Mouse (Mus musculus) kidney, adult 2 months (tissue): ENCODE data around the gene Fktn. TPM values are rescaled to one million over a fixed set of nuclear protein-coding genes. Genes with fewer than 3 reads are reported as not detected.

Experiments used
- DNase-seq: peaks from one replicate; pipeline ENCODE4 v3.0.0; 2021
- H3K27ac ChIP-seq: fragments of 200-500 bp; 2 replicates; pipeline ENCODE4 v1.5.1; 2012; ENCODE audit warnings: low read depth, low read length, control low read depth, inconsistent platforms; ENCODE audit not compliant: insufficient read depth
- H3K27me3 ChIP-seq: fragments of 200-500 bp; replicated peaks from 2 replicates; pipeline ENCODE4 v1.6.1; 2012; ENCODE audit warnings: mild to moderate bottlenecking, moderate library complexity, low read length, inconsistent platforms; ENCODE audit not compliant: control insufficient read depth, insufficient read depth
- H3K36me3 ChIP-seq: fragments of 200-500 bp; 2 replicates; pipeline ENCODE4 v1.6.1; 2012; ENCODE audit warnings: mild to moderate bottlenecking, moderate library complexity, low read length, inconsistent platforms; ENCODE audit not compliant: control insufficient read depth, insufficient read depth
- H3K4me1 ChIP-seq: fragments of 200-500 bp; 2 replicates; pipeline ENCODE4 v1.6.1; 2011; ENCODE audit warnings: low read length; ENCODE audit not compliant: control insufficient read depth, insufficient read depth
- H3K4me3 ChIP-seq: fragments of 200-500 bp; 2 replicates; pipeline ENCODE4 v1.5.1; 2011; ENCODE audit warnings: mild to moderate bottlenecking, low read depth, low read length, control low read depth; ENCODE audit not compliant: insufficient read depth
- CTCF ChIP-seq: fragments of 200-500 bp; conservative IDR thresholded peaks from 2 replicates; pipeline ENCODE4 v1.5.1; 2011; ENCODE audit warnings: low read depth, mild to moderate bottlenecking, control low read depth, low read length, moderate library complexity, mixed read lengths; ENCODE audit not compliant: insufficient read depth, insufficient read length
- POLR2A ChIP-seq: fragments of 200-500 bp; IDR thresholded peaks from one replicate; pipeline ENCODE4 v1.6.1; 2011; ENCODE audit warnings: low read depth, low read length, control low read depth
- WGBS: fragments of 180-500 bp; shearing (Covaris S2); methylation state at CpG from one replicate; pipeline ENCODE4 v1.1.7; 2018; 5-methylcytosine and 5-hydroxymethylcytosine counted together
- polyA plus RNA-seq: library from polyadenylated mRNA; depleted of rRNA; stranded (reverse); fragments of >200 nt; gene quantifications from 2 replicates; pipeline ENCODE4 v1.2.3, GENCODE M21; 2012

The Fktn gene
- polyA plus RNA-seq, 1 experiment: 7.0 TPM

DNA sequence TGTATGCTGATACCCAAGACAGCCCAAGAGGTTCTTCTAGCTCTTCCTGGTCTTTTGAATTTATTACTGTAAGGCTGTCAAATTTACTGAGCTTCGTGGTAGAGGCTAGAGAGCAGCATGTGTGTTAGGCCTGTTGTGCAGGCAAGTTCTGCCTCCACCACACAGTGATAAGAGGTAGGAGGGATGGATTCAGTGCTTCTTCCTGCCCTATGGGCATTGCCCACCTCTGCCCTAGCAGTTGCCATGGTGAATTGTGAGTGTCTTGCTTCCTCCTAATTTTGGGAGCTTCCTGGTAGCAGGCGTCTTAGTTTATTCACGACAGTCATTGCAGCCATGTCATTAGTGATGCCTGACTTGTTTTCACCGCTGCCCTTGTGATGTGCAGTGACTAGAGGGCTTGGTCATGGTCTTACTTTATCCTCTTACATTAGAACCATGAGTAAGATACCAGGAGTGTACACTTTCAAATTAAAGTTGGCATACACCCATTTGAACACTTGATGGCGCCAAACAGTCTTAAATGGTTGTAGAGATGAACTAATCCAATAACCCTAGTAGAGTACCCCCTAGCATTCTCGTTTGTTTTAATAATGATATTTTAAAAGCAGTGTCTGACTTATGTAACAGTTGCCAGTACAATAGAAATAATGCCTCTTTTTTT lies 25.3 kb downstream of the Fktn start:
- TF ChIP-seq CTCF (no peak), POLR2A (no peak)
- Histone ChIP-seq H3K4me3 (no peak overlapping the region), H3K36me3 (peaks cover 1% of the 10 kb centered on the region; the same call in 1 of the 2 replicates), H3K27ac (no peak overlapping the region), H3K4me1 (no peaks in the 10 kb centered on the region), H3K27me3 (no peaks in the 10 kb centered on the region)
- WGBS: 35% methylated on average over 6 of the region's 6 CpGs
- DNase-seq: peak; percentile 60

DNA sequence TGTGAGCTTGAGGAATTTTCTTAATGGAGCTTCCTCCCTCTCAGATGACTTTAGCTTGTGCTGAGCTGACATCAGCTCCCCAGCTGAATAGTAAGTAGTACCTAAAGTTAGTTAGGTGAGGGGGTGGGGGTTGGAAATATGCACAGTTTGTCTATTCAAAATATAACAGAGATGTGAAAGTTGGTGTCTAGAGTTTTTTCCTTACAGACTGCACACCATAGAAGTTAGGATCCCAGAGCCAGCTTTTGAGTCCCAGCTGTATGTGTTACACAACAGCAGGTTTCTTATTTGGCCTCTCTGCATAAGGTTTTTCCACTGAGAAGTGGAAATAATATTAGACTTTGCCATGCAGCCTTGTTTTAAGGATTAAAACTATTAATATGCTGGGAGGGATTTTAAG lies 36.0 kb downstream of the Fktn start:
- DNase-seq: no peak

DNA sequence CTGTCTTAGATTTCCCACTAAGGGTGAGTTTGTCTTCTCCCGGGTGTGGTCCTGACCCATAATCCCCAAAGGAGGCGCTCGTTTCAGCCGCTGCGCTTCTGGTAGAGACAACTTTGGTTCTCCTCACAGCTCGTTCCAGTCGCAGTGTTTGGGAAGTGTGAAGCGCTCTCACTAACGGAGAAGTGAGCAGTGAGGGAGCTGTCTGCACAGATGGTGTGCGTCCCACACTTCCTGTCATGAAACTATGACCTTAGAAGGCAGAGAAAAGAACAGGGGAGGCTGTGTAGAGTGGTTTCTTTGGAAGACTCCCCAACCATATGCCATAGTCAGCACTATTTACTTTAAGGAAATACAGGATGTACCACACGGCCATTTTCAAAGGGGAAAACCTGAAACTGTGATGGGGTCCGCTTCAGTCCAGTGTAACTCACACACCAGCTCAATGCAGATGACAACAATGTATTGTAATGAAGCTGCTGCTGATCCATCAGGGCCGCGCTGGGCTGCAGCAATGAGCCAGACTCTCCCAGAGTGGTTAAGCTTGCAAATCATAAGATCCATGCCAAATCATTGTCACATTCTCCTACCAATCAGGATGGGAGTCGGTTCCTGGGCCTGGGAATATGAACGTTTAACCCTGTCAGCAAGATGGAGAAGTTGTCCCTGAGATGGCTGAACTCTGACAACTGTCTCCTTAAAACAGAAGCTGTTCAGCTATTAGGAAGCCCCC lies 36.8 kb downstream of the Fktn start:
- Histone ChIP-seq H3K4me1 (no peaks in the 10 kb centered on the region), H3K4me3 (no peak overlapping the region), H3K36me3 (peaks cover 6% of the 10 kb centered on the region; the same call in 1 of the 2 replicates), H3K27ac (peak overlapping the region; percentile 17; the same call in 1 of the 2 replicates), H3K27me3 (no peaks in the 10 kb centered on the region)
- TF ChIP-seq POLR2A (no peak), CTCF (no peak)
- DNase-seq: peak; percentile 20
- WGBS: 61% methylated on average over 16 of the region's 16 CpGs

More for the DNA sequence above, 36.0 kb downstream of the Fktn start:
- Histone ChIP-seq H3K4me3 (no peak overlapping the region), H3K27me3 (no peaks in the 10 kb centered on the region), H3K36me3 (peaks cover 6% of the 10 kb centered on the region; the same call in 1 of the 2 replicates), H3K4me1 (no peaks in the 10 kb centered on the region), H3K27ac (no peak overlapping the region)
- TF ChIP-seq CTCF (no peak), POLR2A (no peak)

DNA sequence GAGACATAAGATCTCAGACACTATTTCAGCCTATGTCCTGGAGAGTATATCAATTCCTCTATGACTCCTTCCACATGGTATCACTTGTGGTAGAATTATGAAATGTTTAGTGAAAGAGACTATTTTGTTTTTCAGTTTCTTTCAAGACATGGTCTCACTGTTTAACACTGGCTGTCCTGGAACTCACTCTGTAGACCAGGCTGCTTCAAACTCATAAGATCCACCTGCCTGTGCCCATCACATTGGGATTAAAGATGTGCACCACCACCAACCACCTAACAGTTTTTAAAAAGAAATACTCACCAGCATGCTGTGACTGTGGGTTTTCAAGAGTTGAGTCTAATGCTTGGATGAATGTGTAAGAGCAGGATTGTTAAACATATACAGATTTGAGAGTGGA lies 43.2 kb downstream of the Fktn start:
- H3K4me3 ChIP-seq: no peak overlapping the region
- TF ChIP-seq CTCF (no peak), POLR2A (no peak)
- peaks cover 3% of the 10 kb centered on the region; the same call in 1 of the 2 replicates for H3K36me3 ChIP-seq
- H3K27ac ChIP-seq: no peak overlapping the region
- no peaks in the 10 kb centered on the region for H3K27me3 ChIP-seq
- H3K4me1 ChIP-seq: no peaks in the 10 kb centered on the region
- DNase-seq: no peak

DNA sequence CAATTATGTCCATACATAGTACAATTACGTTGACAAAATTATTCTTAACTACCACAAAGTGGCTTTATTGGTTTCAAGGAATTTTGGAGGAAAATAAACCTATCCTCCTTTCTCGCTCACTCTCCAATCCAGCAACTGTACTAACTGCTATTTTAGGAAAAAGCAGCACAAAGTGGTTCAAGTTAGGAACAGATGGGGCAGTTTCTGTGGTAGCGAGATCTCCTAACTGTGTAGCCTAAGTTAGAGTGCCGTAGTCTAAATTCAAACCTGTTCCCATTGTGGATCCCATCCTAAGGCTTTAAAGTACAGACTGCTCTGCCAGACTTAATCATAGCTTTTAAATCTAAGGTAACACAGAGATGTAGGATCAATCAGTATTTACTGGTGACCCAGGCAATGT lies 45.0 kb downstream of the Fktn start:
- no peaks in the 10 kb centered on the region for H3K27me3 ChIP-seq
- H3K27ac ChIP-seq: no peak overlapping the region
- 94% methylated on average over 4 of the region's 4 CpGs for WGBS
- no peak overlapping the region for H3K4me3 ChIP-seq
- DNase-seq: no peak
- no peaks in the 10 kb centered on the region for H3K4me1 ChIP-seq
- peaks cover 3% of the 10 kb centered on the region; the same call in 1 of the 2 replicates for H3K36me3 ChIP-seq
- TF ChIP-seq CTCF: no peak
- TF ChIP-seq POLR2A: no peak

DNA sequence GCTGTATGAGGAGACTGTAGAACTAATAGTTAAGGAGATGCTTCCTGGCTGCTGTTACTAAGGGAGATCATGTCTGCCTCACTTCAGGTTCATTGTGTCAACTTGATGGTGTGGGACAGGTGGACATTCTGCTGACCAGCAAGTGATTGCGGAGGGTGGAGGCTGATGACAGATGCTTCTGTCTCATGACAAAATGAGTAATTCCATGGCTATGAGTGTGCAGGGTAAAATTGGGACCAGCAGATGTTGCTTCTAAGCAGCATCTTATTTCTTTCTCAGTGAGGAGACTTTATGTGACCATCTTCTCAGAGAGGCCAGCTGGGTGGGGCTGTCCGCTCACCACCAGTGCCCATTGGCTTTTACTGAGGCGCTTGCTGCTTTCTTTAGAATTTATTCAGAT lies 45.9 kb downstream of the Fktn start:
- Histone ChIP-seq H3K36me3 (peaks cover 3% of the 10 kb centered on the region; the same call in 1 of the 2 replicates), H3K4me1 (no peaks in the 10 kb centered on the region), H3K27ac (no peak overlapping the region), H3K4me3 (no peak overlapping the region), H3K27me3 (no peaks in the 10 kb centered on the region)
- no peak for DNase-seq
- TF ChIP-seq CTCF: no peak
- no peak for TF ChIP-seq POLR2A
- over 99% methylated on average over 3 of the region's 3 CpGs for WGBS

DNA sequence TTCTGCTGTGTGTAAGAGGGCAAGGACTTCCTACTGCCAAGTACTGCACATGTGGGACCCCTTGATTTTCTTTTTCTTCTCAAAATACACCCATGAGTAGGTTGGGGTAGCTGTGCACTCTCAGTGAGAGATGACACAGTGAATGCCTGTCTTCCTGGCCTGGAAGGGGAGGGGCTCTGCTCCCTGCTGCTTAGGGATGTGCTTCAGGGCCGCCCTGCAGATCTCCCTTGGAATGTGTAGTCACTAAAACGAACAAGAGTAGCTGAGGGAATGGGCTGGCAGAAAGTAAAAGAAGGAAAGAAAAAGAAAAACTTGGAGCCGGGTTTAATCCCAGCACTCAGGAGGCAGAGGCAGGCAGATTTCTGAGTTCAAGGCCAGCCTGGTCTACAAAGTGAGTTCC lies 48.7 kb downstream of the Fktn start:
- 77% methylated on average over 3 of the region's 3 CpGs for WGBS
- Histone ChIP-seq H3K4me1 (no peaks in the 10 kb centered on the region), H3K27ac (no peak overlapping the region), H3K4me3 (no peak overlapping the region), H3K36me3 (peaks cover 3% of the 10 kb centered on the region; the same call in 1 of the 2 replicates), H3K27me3 (no peaks in the 10 kb centered on the region)
- TF ChIP-seq CTCF (no peak), POLR2A (no peak)
- no peak for DNase-seq
